Mouse (Mus musculus): ENCODE measurements at regions not wholly inside any gene's neighbourhood (a gene's known extent, or its start where the extent isn't known, plus 50 kb on each side); places are given as distances from the start of the nearest gene placed in this dataset.

DNA sequence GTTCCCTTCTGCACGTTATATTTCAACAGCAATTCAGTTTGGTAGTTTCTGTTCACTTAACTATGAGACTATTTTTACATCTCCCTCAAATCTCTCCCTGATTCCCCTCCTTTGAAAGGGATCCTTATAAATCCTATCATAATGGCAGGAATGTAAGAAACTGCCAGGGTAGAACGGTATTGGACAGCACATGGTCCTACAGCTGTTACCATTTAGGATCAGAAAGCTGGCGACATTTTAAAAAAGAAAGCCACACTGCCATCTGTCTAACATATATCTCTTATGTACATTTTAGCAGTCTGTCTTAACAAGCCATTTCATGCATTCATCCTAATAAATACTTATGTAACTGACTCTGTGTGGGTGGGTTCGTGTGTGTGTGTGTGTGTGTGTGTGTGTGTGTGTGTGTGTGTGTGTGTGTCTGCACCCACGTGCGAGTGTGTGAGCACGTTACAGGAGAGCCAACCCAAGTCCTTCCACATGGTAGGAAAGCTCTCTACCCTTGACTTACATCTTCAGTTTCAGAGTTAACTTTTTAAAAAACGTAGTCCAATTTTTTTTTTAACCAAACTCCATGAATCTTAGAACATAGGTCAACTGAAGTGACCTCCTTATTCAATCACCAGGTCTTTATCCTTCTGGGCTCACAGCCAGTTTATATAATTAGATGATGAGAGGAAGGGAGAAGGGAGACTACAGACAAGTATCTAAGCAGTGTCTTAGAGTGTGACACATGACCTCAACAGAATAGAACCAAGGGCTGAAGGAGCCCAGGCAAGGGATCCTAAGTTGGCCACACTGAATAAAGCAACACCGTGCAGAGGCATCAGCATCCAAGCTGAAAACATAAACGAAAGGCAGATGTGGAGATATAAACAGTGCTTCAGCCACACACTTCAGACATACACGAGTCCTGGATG is 414.5 kb upstream of the Cdh11 start:
- TF ChIP-seq POLR2A (IDR thresholded peaks at IDR 0.05; ENCODE audit: insufficient read length, low read depth), result no peak
- no peak for TF ChIP-seq USF1 (IDR thresholded peaks at IDR 0.05; ENCODE audit: low read depth)
- no peak for TF ChIP-seq TCF12 (IDR thresholded peaks at IDR 0.05; ENCODE audit: insufficient read depth, poor library complexity, severe bottlenecking)
- TF ChIP-seq MAX (IDR thresholded peaks at IDR 0.05; ENCODE audit: low read depth), result no peak
- TF ChIP-seq CEBPB (IDR thresholded peaks at IDR 0.05; ENCODE audit: insufficient read depth, poor library complexity, severe bottlenecking), result no peak
- no peak for TF ChIP-seq REST (IDR thresholded peaks at IDR 0.05; ENCODE audit: insufficient read depth, insufficient read length)

All from myocyte (in vitro differentiated cells).